Mouse (Mus musculus) gastrocnemius, postnatal 4 days (tissue): ENCODE measurements around the gene Itga2. TPM values are rescaled to one million over a fixed set of nuclear protein-coding genes. Genes with fewer than 3 reads are reported as not detected.

Experiments
- DNase-seq, 2 experiments: peaks; one replicate each; pipeline ENCODE4 v3.0.0; 2021 to 2022; ENCODE audit warnings: low spot score in 2 of 2, mixed read lengths in 2 of 2
- total RNA-seq, 2 experiments: library from RNA; stranded (reverse); gene quantifications; 2 replicates each; pipeline ENCODE4 v1.2.3; 2021

Itga2 gene
- total RNA-seq, 2 experiments from 2014 or later, result 13.1 to 14.1 TPM

DNA sequence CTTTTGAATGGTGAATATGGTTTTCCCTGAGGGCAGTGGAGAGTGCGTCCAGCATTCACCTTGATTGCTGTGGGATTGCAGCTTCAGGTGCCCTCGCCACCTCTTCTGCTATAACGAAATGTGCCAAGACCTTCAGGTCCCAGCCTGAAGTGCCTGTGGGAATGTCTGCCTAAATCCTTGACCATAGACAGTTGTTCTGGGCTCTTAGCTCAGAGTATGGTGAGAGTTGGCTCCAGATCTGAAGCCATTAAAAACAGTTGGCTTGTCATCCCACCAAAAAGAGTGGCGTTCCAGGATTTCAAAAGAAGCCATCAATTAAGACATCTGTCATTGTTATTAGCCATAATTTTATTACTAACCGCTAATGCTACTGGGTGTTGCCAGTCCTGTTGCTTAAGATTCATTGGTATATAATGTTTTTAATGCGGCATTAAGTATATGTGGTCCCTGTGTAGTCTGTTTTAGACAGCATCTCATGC lies 106.5 kb downstream of the Itga2 start:
- DNase-seq, result no peak

DNA sequence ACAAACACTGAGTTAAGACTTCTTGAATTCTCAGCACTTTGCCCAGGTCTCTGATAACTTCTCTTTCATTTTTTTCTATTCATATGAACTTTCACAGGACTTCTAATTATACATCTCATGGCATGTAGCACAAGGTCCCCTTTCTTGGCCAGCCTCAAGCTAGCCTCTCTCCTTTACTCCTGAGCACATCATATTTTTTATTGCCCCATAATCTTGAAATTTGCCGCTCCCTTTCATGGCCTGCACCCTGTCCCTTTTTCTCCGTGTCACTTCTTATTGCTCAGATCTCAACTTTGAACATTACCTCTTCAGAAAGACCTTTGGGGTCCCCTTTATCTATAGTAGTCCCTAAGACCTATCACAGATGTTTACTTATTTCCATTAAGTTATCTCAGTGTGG lies 109.0 kb downstream of the Itga2 start:
- DNase-seq, result no peak

DNA sequence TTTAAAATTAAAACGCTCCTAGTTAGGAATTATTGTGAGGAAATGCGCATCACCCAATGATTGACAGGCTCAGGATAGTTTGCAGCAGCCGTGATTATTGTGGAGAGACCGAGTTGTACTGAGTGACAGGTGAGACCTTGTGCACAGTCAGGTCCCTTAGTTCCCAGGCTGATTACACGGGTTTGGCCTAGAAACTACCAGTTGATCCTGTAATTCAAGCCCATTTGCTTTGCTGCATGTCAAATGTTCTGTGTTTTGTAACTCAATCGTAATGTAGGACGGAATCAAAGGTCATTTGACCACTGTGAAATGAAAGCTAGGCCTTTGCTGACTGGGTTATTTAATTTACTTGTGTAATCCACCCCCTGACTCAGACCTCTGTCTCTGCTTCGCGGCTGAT lies 113.4 kb downstream of the Itga2 start:
- DNase-seq, result no peak

DNA sequence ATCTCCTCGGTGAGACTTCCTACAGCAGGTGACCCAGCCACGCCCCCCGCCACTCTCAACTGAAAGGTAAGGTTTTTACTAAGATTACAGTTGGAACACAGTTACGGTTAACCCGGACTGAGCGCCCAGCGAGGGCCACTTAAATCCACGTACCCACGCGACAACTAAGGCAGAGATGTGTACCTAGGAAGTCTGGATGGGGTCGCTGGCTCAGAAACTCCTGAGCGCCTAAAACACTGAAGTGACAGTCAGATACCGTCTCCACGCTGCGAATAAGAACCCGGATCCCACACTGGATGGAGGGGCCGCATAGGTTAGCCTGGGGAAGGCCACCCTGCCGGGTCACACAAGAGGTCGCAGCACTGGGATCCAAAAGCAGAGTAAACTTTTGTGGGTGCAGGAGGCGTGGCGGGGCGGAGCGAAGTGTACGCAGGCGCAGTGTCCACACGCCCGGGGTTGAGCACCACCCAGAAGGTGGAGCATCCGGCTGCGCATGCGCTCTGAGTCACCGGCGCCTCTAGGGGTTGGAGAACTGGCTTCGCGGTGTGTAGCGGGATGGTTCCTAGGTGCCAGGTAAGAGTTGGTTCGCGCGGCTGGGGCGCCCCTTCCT lies 114.0 kb downstream of the Itga2 start, which contains the start of gene Mocs2:
Gene Mocs2 (plus strand): TSS at position 486 of the 610 bp plus-strand sequence.
- DNase-seq, result peak; percentile 92 to 95

DNA sequence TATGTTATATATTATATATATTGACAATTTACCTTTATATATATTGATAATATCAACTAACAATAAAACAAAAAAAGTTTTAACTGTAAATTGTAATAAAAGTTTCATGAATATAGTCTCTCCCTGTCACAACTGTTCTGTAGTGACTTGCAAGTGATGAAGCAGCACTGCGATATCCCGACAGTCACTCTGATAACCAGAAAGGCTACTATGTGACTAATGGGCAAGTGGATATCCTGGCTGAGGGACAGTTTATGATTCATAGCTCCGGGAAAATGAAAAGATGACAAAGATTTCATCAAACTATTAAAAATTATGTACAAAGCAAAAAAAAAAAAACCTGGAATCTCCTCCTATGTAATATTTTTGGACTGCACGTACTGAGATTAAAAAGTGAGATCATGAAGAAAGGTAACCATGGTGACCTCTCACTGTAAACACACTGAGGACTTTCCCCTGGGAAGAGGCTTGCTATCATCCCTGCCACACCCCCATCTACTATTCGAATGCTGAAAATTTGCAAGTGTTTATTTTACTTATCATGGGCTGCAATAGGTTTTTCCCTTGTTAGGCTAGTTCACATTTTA lies 122.2 kb downstream of the Itga2 start:
- DNase-seq, result peak in 1 of 2 experiments; percentile 2

GRCm38 (mm10) chr13:114802971-114803370 lies 128.9 kb downstream of the Itga2 start:
- DNase-seq, result no peak

DNA sequence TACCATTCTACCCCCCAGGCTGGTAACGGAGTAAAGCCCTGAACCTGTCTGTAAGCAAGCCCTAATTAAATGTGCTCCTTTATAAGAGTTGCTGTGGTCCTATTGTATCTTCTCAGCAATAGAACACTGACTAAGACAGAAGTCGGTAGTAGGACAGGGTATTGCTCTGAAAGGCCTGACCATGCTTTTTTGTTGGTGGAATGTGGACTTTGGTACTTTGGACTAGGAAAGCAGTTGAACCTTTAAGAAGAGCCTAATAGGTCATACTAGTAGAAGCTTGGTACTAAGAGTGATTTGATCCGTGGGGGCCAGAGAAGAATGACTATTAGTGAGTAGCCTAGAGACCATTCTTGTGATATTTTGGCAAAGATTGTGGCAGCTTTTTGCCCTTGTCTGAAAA lies 130.0 kb downstream of the Itga2 start:
- DNase-seq, result no peak

DNA sequence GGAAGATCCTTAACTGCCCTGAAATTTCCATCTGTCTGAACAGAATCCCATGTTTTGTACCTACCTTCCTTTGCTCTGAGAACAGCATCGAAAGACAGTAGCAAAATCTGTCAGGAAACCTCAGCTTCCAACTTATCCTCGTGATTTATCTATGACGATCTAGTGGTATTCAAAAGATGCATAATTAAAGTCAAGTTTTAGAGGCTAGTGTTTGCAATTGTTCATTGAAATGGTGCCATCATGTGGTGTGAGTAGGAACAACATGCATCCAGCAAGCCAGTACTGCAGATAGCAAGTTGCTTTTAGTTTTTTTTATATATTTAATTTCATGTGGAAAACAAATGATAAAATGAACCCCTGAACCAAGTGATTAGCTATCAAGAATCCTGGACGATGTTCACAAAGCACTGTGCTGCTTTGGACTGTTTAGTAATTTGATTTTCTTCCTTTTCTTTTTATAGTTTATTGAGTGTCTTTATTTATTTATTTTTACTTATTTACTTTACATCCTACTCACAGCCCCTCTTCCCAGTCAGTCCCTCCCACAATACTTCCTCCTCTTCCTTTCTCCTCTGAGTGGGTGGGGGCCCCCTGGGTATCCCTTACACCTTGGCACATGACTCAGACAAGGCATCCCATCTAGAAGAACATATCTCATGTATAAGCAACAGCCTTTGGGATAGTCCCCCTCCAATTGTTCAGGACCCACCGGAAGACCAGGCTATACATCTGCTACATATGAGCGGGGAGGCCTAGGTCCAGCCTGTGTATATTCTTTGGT lies 138.5 kb downstream of the Itga2 start:
- peak in 1 of 2 experiments; percentile 53 for DNase-seq

DNA sequence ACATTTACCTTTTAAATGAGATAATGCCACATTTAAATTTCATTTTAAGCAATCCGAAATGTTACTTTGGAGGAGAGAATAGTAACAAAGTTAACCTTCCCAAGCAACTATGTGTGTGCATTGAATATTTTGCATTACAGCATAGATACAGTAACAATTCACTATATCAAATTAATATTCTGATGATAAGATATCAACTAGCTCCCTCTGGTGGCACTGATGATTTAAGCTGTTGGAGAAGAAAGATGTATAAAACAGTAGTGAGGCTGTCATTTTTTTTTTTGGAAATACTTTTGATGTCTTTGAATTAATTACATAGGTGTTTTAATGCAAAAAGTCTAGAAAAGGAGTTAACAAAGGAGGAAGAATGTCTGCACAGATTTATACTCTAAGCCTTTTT lies 140.4 kb downstream of the Itga2 start:
- DNase-seq, result no peak

Other genes with a start within 250 kb of the Itga2 start
- 10 to 100 TPM; 48.1 to 59.6 TPM for gene Mocs2, start 113.9 kb downstream of the Itga2 start, total RNA-seq
- 10 to 100 TPM; 17.4 to 21.9 TPM for gene Pelo, start 158.1 kb upstream of the Itga2 start, total RNA-seq
- gene Gm49395, start 169.8 kb upstream of the Itga2 start, total RNA-seq, result 1 to 10 TPM; 7.2 to 7.5 TPM
- 10 to 100 TPM; 37.7 to 40.4 TPM for gene Itga1, start 169.9 kb upstream of the Itga2 start, total RNA-seq